In genomic region chr2:91278749-91279371, GRCm38 (mm10) we compare ENCODE assay signal across 8 mouse cellular contexts. TPM values are rescaled to one million over a fixed set of nuclear protein-coding genes. Genes with fewer than 3 reads are reported as not detected.
DNase-seq lines count a peak whose midpoint lies in the region; ATAC-seq and TF ChIP-seq lines count a peak whose summit lies in the region.

No protein-coding gene starts in this region.

- peak; percentile 85 for TF ChIP-seq CTCF in lung, embryonic 14.5 days (IDR thresholded peaks at IDR 0.05; ENCODE audit: low read depth)

- no peak overlapping the region for H3K4me2 ChIP-seq in heart, embryonic 16.5 days (ENCODE audit: low read depth, low read length)
- no peak overlapping the region for H3K4me2 ChIP-seq in embryonic facial prominence, embryonic 15.5 days (replicated peaks)
- no peak overlapping the region for H3K4me2 ChIP-seq in lung, embryonic 14.5 days

- WGBS in heart, embryonic 16.5 days, result 38% methylated on average over 10 of the region's 10 CpGs
- 32% methylated on average over 10 of the region's 10 CpGs for WGBS in heart, embryonic 10.5 days
- WGBS in embryonic facial prominence, embryonic 15.5 days, result 34% methylated on average over 10 of the region's 10 CpGs
- 25% methylated on average over 10 of the region's 10 CpGs for WGBS in lung, embryonic 14.5 days

- 0 out of 2 replicates have a peak, but pooled peaks have one; percentile 49 for ATAC-seq in heart, embryonic 16.5 days (replicated peaks; ENCODE audit: extremely low read depth, insufficient read depth, low FRiP score)
- peak; percentile 40; the same call in 1 of the 2 replicates for ATAC-seq in embryonic facial prominence, embryonic 15.5 days (ENCODE audit: insufficient number of reproducible peaks, low FRiP score, low TSS enrichment, low read depth)
- ATAC-seq in lung, embryonic 14.5 days (ENCODE audit: insufficient read depth), result peak; percentile 76
- no peak for ATAC-seq in activated CD4-positive, CD25-positive, alpha-beta regulatory T cell, adult 4 months

- no peak overlapping the region for H3K27ac ChIP-seq in heart, embryonic 16.5 days (ENCODE audit: low read length)
- no peak overlapping the region for H3K27ac ChIP-seq in heart, embryonic 10.5 days
- H3K27ac ChIP-seq in embryonic facial prominence, embryonic 15.5 days (replicated peaks), result no peak overlapping the region
- no peak overlapping the region for H3K27ac ChIP-seq in lung, embryonic 14.5 days (ENCODE audit: low read depth)

- peaks cover 18% of the 10 kb centered on the region for H3K36me3 ChIP-seq in heart, embryonic 16.5 days (ENCODE audit: control insufficient read depth, insufficient read depth)
- H3K36me3 ChIP-seq in heart, embryonic 10.5 days, result peaks cover 39% of the 10 kb centered on the region
- peaks cover 46% of the 10 kb centered on the region for H3K36me3 ChIP-seq in embryonic facial prominence, embryonic 15.5 days
- peaks cover 41% of the 10 kb centered on the region for H3K36me3 ChIP-seq in lung, embryonic 14.5 days (ENCODE audit: insufficient read depth)

- H3K27me3 ChIP-seq in heart, embryonic 16.5 days (ENCODE audit: control insufficient read depth, insufficient read depth, low read length), result no peaks in the 10 kb centered on the region
- no peaks in the 10 kb centered on the region for H3K27me3 ChIP-seq in heart, embryonic 10.5 days (ENCODE audit: insufficient read depth, poor library complexity, severe bottlenecking)
- H3K27me3 ChIP-seq in embryonic facial prominence, embryonic 15.5 days, result no peaks in the 10 kb centered on the region
- H3K27me3 ChIP-seq in lung, embryonic 14.5 days (ENCODE audit: insufficient read depth, low read length), result no peaks in the 10 kb centered on the region

- peaks cover 16% of the 10 kb centered on the region for H3K4me1 ChIP-seq in heart, embryonic 16.5 days (ENCODE audit: control insufficient read depth, insufficient read depth, low read length)
- peaks cover 29% of the 10 kb centered on the region for H3K4me1 ChIP-seq in heart, embryonic 10.5 days
- H3K4me1 ChIP-seq in embryonic facial prominence, embryonic 15.5 days, result no peaks in the 10 kb centered on the region
- no peaks in the 10 kb centered on the region for H3K4me1 ChIP-seq in lung, embryonic 14.5 days (ENCODE audit: insufficient read depth)

- H3K9me3 ChIP-seq in heart, embryonic 16.5 days (replicated peaks; ENCODE audit: control insufficient read depth, low read length), result no peaks in the 10 kb centered on the region
- no peaks in the 10 kb centered on the region for H3K9me3 ChIP-seq in heart, embryonic 10.5 days
- H3K9me3 ChIP-seq in embryonic facial prominence, embryonic 15.5 days (replicated peaks), result no peaks in the 10 kb centered on the region
- H3K9me3 ChIP-seq in lung, embryonic 14.5 days (ENCODE audit: low read depth, low read length), result no peaks in the 10 kb centered on the region

- no peak overlapping the region for H3K9ac ChIP-seq in heart, embryonic 16.5 days (ENCODE audit: low read length)
- H3K9ac ChIP-seq in embryonic facial prominence, embryonic 15.5 days, result no peak overlapping the region
- H3K9ac ChIP-seq in lung, embryonic 14.5 days, result no peak overlapping the region

- no peak for DNase-seq in heart, embryonic 10.5 days (ENCODE audit: low spot score)
- DNase-seq in adrenal gland, postnatal 14 days, result peak; percentile 73
- peak; percentile 46 for DNase-seq in kidney, adult 11 months
- peak; percentile 82 for DNase-seq in lung, embryonic 14.5 days
- peak; percentile 59 for DNase-seq in retina, postnatal 7 days (ENCODE audit: low read depth, low spot score)

- no peak overlapping the region for H3K4me3 ChIP-seq in heart, embryonic 16.5 days (ENCODE audit: low read length)
- H3K4me3 ChIP-seq in heart, embryonic 10.5 days, result no peak overlapping the region
- H3K4me3 ChIP-seq in embryonic facial prominence, embryonic 15.5 days (replicated peaks), result no peak overlapping the region
- no peak overlapping the region for H3K4me3 ChIP-seq in lung, embryonic 14.5 days (ENCODE audit: low read depth, low read length)

RNA-seq across cellular contexts. Expression of gene Arfgap2, which starts 14.1 kb away (rescaled TPM):
- 64.9 and 68.9 TPM in 2 replicates for polyA plus RNA-seq in heart, embryonic 16.5 days (2015; fragmentation: Nextera tagmentation; extraction: Ambion mirVana)
- polyA plus RNA-seq in heart, embryonic 10.5 days (2016; fragmentation: Nextera tagmentation; extraction: Ambion mirVana), result 82.3 and 85.7 TPM in 2 replicates
- 82.6 and 83.6 TPM in 2 replicates for total RNA-seq in adrenal gland, postnatal 14 days (2021)
- polyA plus RNA-seq in embryonic facial prominence, embryonic 15.5 days (2015; fragmentation: Nextera tagmentation; extraction: Ambion mirVana), result 83.0 and 83.4 TPM in 2 replicates
- 81.1 and 81.2 TPM in 2 replicates for polyA plus RNA-seq in lung, embryonic 14.5 days (2014; fragmentation: Nextera tagmentation; extraction: Ambion mirVana)
- polyA plus RNA-seq in activated CD4-positive, CD25-positive, alpha-beta regulatory T cell, adult 4 months (2017; shearing (Covaris generic)), result 10 to 100 TPM; 73.1 to 85.9 TPM

RNA-seq across cellular contexts. Expression of gene Pacsin3, which starts 23.1 kb away (rescaled TPM):
- 60.4 and 64.0 TPM in 2 replicates for polyA plus RNA-seq in heart, embryonic 16.5 days (2015; fragmentation: Nextera tagmentation; extraction: Ambion mirVana)
- 26.0 and 27.4 TPM in 2 replicates for polyA plus RNA-seq in heart, embryonic 10.5 days (2016; fragmentation: Nextera tagmentation; extraction: Ambion mirVana)
- total RNA-seq in adrenal gland, postnatal 14 days (2021), result 55.2 and 61.7 TPM in 2 replicates
- 55.1 and 62.8 TPM in 2 replicates for polyA plus RNA-seq in embryonic facial prominence, embryonic 15.5 days (2015; fragmentation: Nextera tagmentation; extraction: Ambion mirVana)
- 41.2 and 46.9 TPM in 2 replicates for polyA plus RNA-seq in lung, embryonic 14.5 days (2014; fragmentation: Nextera tagmentation; extraction: Ambion mirVana)
- 1 to 10 TPM in 1 of 2 experiments, under 1 TPM in 1; 0.61 to 1.0 TPM for polyA plus RNA-seq in activated CD4-positive, CD25-positive, alpha-beta regulatory T cell, adult 4 months (2017; shearing (Covaris generic))

RNA-seq across cellular contexts. Expression of gene Ddb2, which starts 42.1 kb away (rescaled TPM):
- polyA plus RNA-seq in heart, embryonic 16.5 days (2015; fragmentation: Nextera tagmentation; extraction: Ambion mirVana), result 11.5 and 11.7 TPM in 2 replicates
- polyA plus RNA-seq in heart, embryonic 10.5 days (2016; fragmentation: Nextera tagmentation; extraction: Ambion mirVana), result 7.3 and 9.4 TPM in 2 replicates
- total RNA-seq in adrenal gland, postnatal 14 days (2021), result 10.0 and 12.1 TPM in 2 replicates
- 18.7 and 19.9 TPM in 2 replicates for polyA plus RNA-seq in embryonic facial prominence, embryonic 15.5 days (2015; fragmentation: Nextera tagmentation; extraction: Ambion mirVana)
- polyA plus RNA-seq in lung, embryonic 14.5 days (2014; fragmentation: Nextera tagmentation; extraction: Ambion mirVana), result 14.6 and 17.3 TPM in 2 replicates
- 10 to 100 TPM; 52.5 to 55.7 TPM for polyA plus RNA-seq in activated CD4-positive, CD25-positive, alpha-beta regulatory T cell, adult 4 months (2017; shearing (Covaris generic))

Comparison
In these comparisons a context has a peak if more than half of its experiments do, and no peak if none do; other contexts are left out.
1. RNA of gene Pacsin3, which starts 23.1 kb away (polyA plus RNA-seq): 60.4 to 64.0 TPM in heart, embryonic 16.5 days, 55.1 to 62.8 TPM in embryonic facial prominence, embryonic 15.5 days, 41.2 to 46.9 TPM in lung, embryonic 14.5 days and 26.0 to 27.4 TPM in heart, embryonic 10.5 days; 0.61 to 1.0 TPM in activated CD4-positive, CD25-positive, alpha-beta regulatory T cell, adult 4 months; every median in the first group is over 10 times any median in the second.